Mouse (Mus musculus) liver, embryonic 14.5 days (tissue): Measurements from ENCODE around the gene Olfm2. TPM values are rescaled to one million over a fixed set of nuclear protein-coding genes. Genes with fewer than 3 reads are reported as not detected.

Experiments
- ATAC-seq: fragments of 200-750 bp; cut with Nextera tagmentation; 2 replicates; pipeline ENCODE4 v1.8.0; 2017; ENCODE audit warnings: moderate number of reproducible peaks, mild to moderate bottlenecking, moderate library complexity; ENCODE audit not compliant: insufficient read depth
- DNase-seq, 3 experiments: peaks; one replicate each; pipeline ENCODE4 v3.0.0-alpha.2; 2012 to 2013; ENCODE audit warnings: low read depth in 3 of 3, low spot score in 3 of 3
- H3K27ac ChIP-seq: fragments of 300-500 bp; sonication (generic); 2 replicates; pipeline ENCODE4 v1.5.1; 2014; ENCODE audit warnings: moderate library complexity, mild to moderate bottlenecking, control low read depth, inconsistent platforms
- H3K27me3 ChIP-seq: fragments of 300-500 bp; sonication (generic); 2 replicates; pipeline ENCODE4 v1.6.1; 2014; ENCODE audit warnings: mild to moderate bottlenecking, low read length, moderate library complexity; ENCODE audit not compliant: control insufficient read depth, insufficient read depth
- H3K36me3 ChIP-seq: fragments of 300-500 bp; sonication (generic); replicated peaks from 2 replicates; pipeline ENCODE4 v1.6.1; 2014; ENCODE audit warnings: low read depth; ENCODE audit not compliant: control insufficient read depth, insufficient read depth
- H3K4me1 ChIP-seq, 2 experiments: fragments of 200-500 bp in 1 of 2; fragments of 300-500 bp in 1 of 2; sonication (generic) in 1 of 2; replicated peaks; 2 replicates each; pipeline ENCODE4 v1.6.1; 2012 to 2014; ENCODE audit warnings: antibody characterized with exemption in 1 of 2, inconsistent platforms in 1 of 2, low read length in 1 of 2; ENCODE audit not compliant: control insufficient read depth in 2 of 2, insufficient read depth in 2 of 2
- H3K4me2 ChIP-seq: fragments of 300-500 bp; sonication (generic); 2 replicates; pipeline ENCODE4 v1.6.1; 2014; ENCODE audit warnings: low read depth, mild to moderate bottlenecking, control low read depth, moderate library complexity
- H3K4me3 ChIP-seq, 2 experiments: fragments of 200-500 bp in 1 of 2; fragments of 300-500 bp in 1 of 2; sonication (generic) in 1 of 2; 2 replicates each; pipeline ENCODE4 v1.5.1; 2012 to 2014; ENCODE audit warnings: low read depth in 2 of 2, low read length in 2 of 2, mild to moderate bottlenecking in 2 of 2, control low read depth in 1 of 2, inconsistent platforms in 1 of 2, moderate library complexity in 1 of 2; ENCODE audit not compliant: insufficient read depth in 1 of 2
- H3K9ac ChIP-seq: fragments of 300-500 bp; sonication (generic); replicated peaks from 2 replicates; pipeline ENCODE4 v1.6.1; 2014; ENCODE audit warnings: mild to moderate bottlenecking, control low read depth, moderate library complexity
- H3K9me3 ChIP-seq: fragments of 300-500 bp; sonication (generic); 2 replicates; pipeline ENCODE4 v1.6.1; 2016; ENCODE audit warnings: low read length, mixed read lengths; ENCODE audit not compliant: control insufficient read depth
- CTCF ChIP-seq: IDR thresholded peaks from 2 replicates; pipeline ENCODE4 v1.5.1; 2016; ENCODE audit warnings: antibody characterized with exemption, low read depth, control low read depth
- EP300 ChIP-seq: IDR thresholded peaks from 2 replicates; pipeline ENCODE4 v1.6.1; 2016; ENCODE audit warnings: antibody characterized with exemption, low read depth
- WGBS: fragments of 180-500 bp; shearing (Covaris S2); extraction: QIAGEN DNeasy Blood & Tissue Kit; methylation state at CpG from one replicate; pipeline ENCODE4 v1.1.7; 2014; ENCODE audit not compliant: insufficient replicate concordance; 5-methylcytosine and 5-hydroxymethylcytosine counted together
- polyA plus RNA-seq, 2 experiments: library from polyadenylated mRNA; depleted of rRNA in 1 of 2; stranded (reverse) in 1 of 2; unstranded in 1 of 2; fragments of >200 nt; fragmentation: Nextera tagmentation in 1 of 2; extraction: Ambion mirVana in 1 of 2; gene quantifications; 2 replicates each; pipeline versions ENCODE4 v1.2.1 to v1.2.3; 2012 to 2014

Olfm2 gene
- polyA plus RNA-seq, 2 experiments: 0.06 to 0.10 TPM

GRCm38 (mm10) chr9:20642101-20642895, 103.9 kb downstream of the Olfm2 start, which contains the start of gene Ubl5:
Ubl5 (plus strand) TSS chr9:20642878.
- H3K4me1 ChIP-seq: peaks cover 2 to 11% of the 10 kb centered on the region in 2 experiments; a peak in 2 of 4 replicates
- TF ChIP-seq CTCF (no peak), EP300 (no peak)
- H3K27ac ChIP-seq: peak within 1 kb of the TSS; percentile 52
- H3K9ac ChIP-seq: peak within 1 kb of the TSS; percentile 93
- H3K4me2 ChIP-seq: peak within 1 kb of the TSS; percentile 98
- DNase-seq: peak; percentile 62 to 72 (median 64)
- ATAC-seq: peak; percentile 71
- H3K36me3 ChIP-seq: peaks cover under 1% of the 10 kb centered on the region; the same call in 1 of the 2 replicates
- 1% methylated on average over 51 of the region's 51 CpGs for WGBS
- H3K27me3 ChIP-seq: no peaks in the 10 kb centered on the region
- H3K9me3 ChIP-seq: no peaks in the 10 kb centered on the region
- peak within 1 kb of the TSS; percentile 94 to 97 for H3K4me3 ChIP-seq

DNA sequence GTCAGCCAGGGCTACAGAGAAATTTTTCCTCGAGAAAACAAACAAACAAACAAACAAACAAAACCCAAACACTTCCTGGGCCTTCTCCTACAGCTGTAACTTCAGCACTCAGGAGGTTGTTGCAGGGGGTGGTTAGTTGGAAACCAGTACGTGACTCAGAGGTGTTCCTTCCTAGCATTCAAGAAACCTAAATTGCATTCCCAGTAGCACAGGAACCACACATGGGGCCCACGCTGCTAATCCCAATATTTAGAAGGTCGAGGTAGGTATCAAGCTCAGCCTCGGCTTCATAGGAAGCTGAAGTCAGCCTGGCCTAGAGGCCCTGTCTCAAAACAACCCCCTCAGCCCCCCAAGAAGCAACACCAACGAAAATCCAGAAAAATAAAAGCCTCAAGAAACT, 104.6 kb downstream of the Olfm2 start:
- H3K9ac ChIP-seq: peak overlapping the region; percentile 93
- no peaks in the 10 kb centered on the region for H3K9me3 ChIP-seq
- TF ChIP-seq CTCF (no peak), EP300 (no peak)
- H3K4me2 ChIP-seq: peak overlapping the region; percentile 98
- 28% methylated on average over 6 of the region's 6 CpGs for WGBS
- H3K27me3 ChIP-seq: no peaks in the 10 kb centered on the region
- H3K27ac ChIP-seq: no peak overlapping the region
- H3K4me1 ChIP-seq: peaks cover 2 to 11% of the 10 kb centered on the region in 2 experiments; a peak in 2 of 4 replicates
- DNase-seq (no peak), ATAC-seq (no peak)
- H3K4me3 ChIP-seq: peak overlapping the region; percentile 94 to 97
- no peaks in the 10 kb centered on the region for H3K36me3 ChIP-seq

DNA sequence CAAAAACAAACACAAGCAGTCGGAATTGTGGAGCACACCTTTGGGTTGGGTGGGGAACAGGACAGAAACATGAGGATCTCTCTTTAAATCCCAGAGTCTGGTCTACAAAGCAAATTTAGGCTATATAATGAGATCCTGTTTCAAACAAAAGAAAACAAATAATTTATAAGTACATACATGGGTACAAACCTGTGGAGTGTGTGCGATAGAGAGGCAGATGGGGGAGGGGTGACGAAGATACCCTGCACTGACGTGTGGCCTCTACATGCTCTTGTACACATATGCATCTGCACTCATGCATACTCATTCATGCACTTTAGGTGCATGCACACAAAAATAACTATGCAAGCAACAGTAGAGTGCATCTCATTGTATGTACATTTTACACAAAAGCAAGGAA, 106.7 kb downstream of the Olfm2 start:
- WGBS: 87% methylated on average over 4 of the region's 4 CpGs
- no peak overlapping the region for H3K9ac ChIP-seq
- no peak for ATAC-seq
- no peaks in the 10 kb centered on the region for H3K9me3 ChIP-seq
- no peak for DNase-seq
- no peaks in the 10 kb centered on the region for H3K36me3 ChIP-seq
- TF ChIP-seq CTCF (no peak), EP300 (no peak)
- no peak overlapping the region for H3K27ac ChIP-seq
- H3K4me2 ChIP-seq: no peak overlapping the region
- no peaks in the 10 kb centered on the region for H3K27me3 ChIP-seq
- H3K4me3 ChIP-seq: no peak overlapping the region
- H3K4me1 ChIP-seq: peaks cover 2 to 9% of the 10 kb centered on the region in 2 experiments; a peak in 2 of 4 replicates

- Histone ChIP-seq H3K27ac (no peak overlapping the region), H3K9me3 (no peaks in the 10 kb centered on the region)
- 91% methylated on average over 19 of the region's 19 CpGs for WGBS
Measured at GRCm38 (mm10) chr9:20638552-20638951, 107.6 kb downstream of the Olfm2 start.

GRCm38 (mm10) chr9:20636790-20637189, 109.4 kb downstream of the Olfm2 start:
- Histone ChIP-seq H3K4me3 (no peak overlapping the region), H3K27me3 (no peaks in the 10 kb centered on the region), H3K9ac (no peak overlapping the region), H3K4me2 (no peak overlapping the region), H3K9me3 (no peaks in the 10 kb centered on the region), H3K27ac (no peak overlapping the region), H3K4me1 (peaks cover 0 to 3% of the 10 kb centered on the region in 2 experiments; a peak in 1 of 4 replicates), H3K36me3 (no peaks in the 10 kb centered on the region)
- no peak for DNase-seq
- TF ChIP-seq CTCF (no peak), EP300 (no peak)
- no peak for ATAC-seq
- WGBS: 75% methylated on average over 2 of the region's 2 CpGs

More at GRCm38 (mm10) chr9:20638552-20638951, 107.6 kb downstream of the Olfm2 start:
- H3K27me3 ChIP-seq: no peaks in the 10 kb centered on the region
- no peaks in the 10 kb centered on the region for H3K36me3 ChIP-seq
- TF ChIP-seq EP300 (no peak), CTCF (no peak)
- H3K4me2 ChIP-seq: no peak overlapping the region
- DNase-seq (no peak), ATAC-seq (no peak)
- no peak overlapping the region for H3K4me3 ChIP-seq
- no peak overlapping the region for H3K9ac ChIP-seq
- peaks cover 2 to 7% of the 10 kb centered on the region in 2 experiments; a peak in 2 of 4 replicates for H3K4me1 ChIP-seq
